Comparison of ENCODE assay signal across 8 mouse cellular contexts in genomic region chr1:132139416-132139864, GRCm38 (mm10). TPM values are rescaled to one million over a fixed set of nuclear protein-coding genes. Genes with fewer than 3 reads are reported as not detected.
A peak's percentile ranks its signal among the peaks of the same experiment; 100 is the strongest.
DNase-seq lines count a peak whose midpoint lies in the region; ATAC-seq lines count a peak whose summit lies in the region.

Cdk18 (minus strand) TSS chr1:132139684.

- H3K9ac ChIP-seq in lung, embryonic 15.5 days, result peak within 1 kb of the TSS; percentile 62

- peaks cover 48% of the 10 kb centered on the region for H3K27me3 ChIP-seq in forebrain, embryonic 10.5 days (ENCODE audit: poor library complexity, severe bottlenecking)
- no peaks in the 10 kb centered on the region for H3K27me3 ChIP-seq in lung, embryonic 15.5 days

- peak; percentile 78 for ATAC-seq in lung, embryonic 15.5 days (ENCODE audit: borderline replicate concordance, extremely low read depth, low FRiP score, low TSS enrichment)
- no peak for ATAC-seq in erythroid progenitor cell, adult 5-6 weeks (replicated peaks; ENCODE audit: low FRiP score, poor library complexity, severe bottlenecking)

- peak within 1 kb of the TSS; percentile 70 for H3K4me3 ChIP-seq in forebrain, embryonic 10.5 days
- H3K4me3 ChIP-seq in lung, embryonic 15.5 days, result peak within 1 kb of the TSS; percentile 62

- H3K9me3 ChIP-seq in forebrain, embryonic 10.5 days, result no peaks in the 10 kb centered on the region
- no peaks in the 10 kb centered on the region for H3K9me3 ChIP-seq in lung, embryonic 15.5 days

- DNase-seq in MEL-GATA-1-ER (ENCODE audit: extremely low read depth, low read depth), result peak; percentile 79
- DNase-seq in adrenal gland, postnatal 36 days, result peak; percentile 86 to 89
- peak; percentile 72 for DNase-seq in forebrain, embryonic 10.5 days (ENCODE audit: extremely low spot score, low spot score)
- DNase-seq in heart, postnatal 25 days (ENCODE audit: low spot score), result peak; percentile 62
- DNase-seq in layer of hippocampus, adult 18-20 months (ENCODE audit: low spot score in 2 of 2), result peak; percentile 44 to 51
- peak; percentile 68 for DNase-seq in ovary, postnatal 36 days (ENCODE audit: low spot score)

- H3K4me2 ChIP-seq in lung, embryonic 15.5 days, result peak within 1 kb of the TSS; percentile 94

- intact Hi-C loops in heart, postnatal 25 days (cut with DNase I), result no loop called here

- H3K36me3 ChIP-seq in forebrain, embryonic 10.5 days (replicated peaks), result no peaks in the 10 kb centered on the region
- H3K36me3 ChIP-seq in lung, embryonic 15.5 days, result no peaks in the 10 kb centered on the region

- peaks cover 58% of the 10 kb centered on the region for H3K4me1 ChIP-seq in forebrain, embryonic 10.5 days
- H3K4me1 ChIP-seq in lung, embryonic 15.5 days, result peaks cover 18% of the 10 kb centered on the region

- peak within 1 kb of the TSS; percentile 81 for H3K27ac ChIP-seq in forebrain, embryonic 10.5 days
- peak within 1 kb of the TSS; percentile 62 for H3K27ac ChIP-seq in lung, embryonic 15.5 days

- WGBS in forebrain, embryonic 10.5 days, result under 1% methylated on average over 30 of the region's 30 CpGs
- WGBS in lung, embryonic 15.5 days, result under 1% methylated on average over 27 of the region's 30 CpGs

RNA-seq across cellular contexts. Expression of gene Cdk18, which starts in this region (rescaled TPM):
- 10 to 100 TPM; 14.2 to 21.2 TPM for total RNA-seq in adrenal gland, postnatal 36 days (2021)
- polyA plus RNA-seq in forebrain, embryonic 10.5 days (2016; fragmentation: Nextera tagmentation; extraction: Ambion mirVana), result 1.4 and 1.5 TPM in 2 replicates
- 10 to 100 TPM; 10.9 to 12.0 TPM for total RNA-seq in heart, postnatal 25 days (2021)
- 10 to 100 TPM; 21.7 to 29.2 TPM for total RNA-seq in layer of hippocampus, adult 18-20 months (2021)
- polyA plus RNA-seq in lung, embryonic 15.5 days (2015; fragmentation: Nextera tagmentation; extraction: Ambion mirVana), result 6.5 and 7.7 TPM in 2 replicates
- not detected in 2 replicates for total RNA-seq in erythroid progenitor cell, adult 5-6 weeks (2015; ENCODE audit: low replicate concordance)
- 0.13 TPM in 1 of 2 replicates, not detected in the other for total RNA-seq in erythroid progenitor cell, adult 5-6 weeks (2017; ENCODE audit: low replicate concordance)

Comparison
In these comparisons a context has a peak if more than half of its experiments do, and no peak if none do; other contexts are left out.
1. RNA of gene Cdk18 (total RNA-seq): 21.7 to 29.2 TPM in layer of hippocampus, adult 18-20 months, 14.2 to 21.2 TPM in adrenal gland, postnatal 36 days and 10.9 to 12.0 TPM in heart, postnatal 25 days; 0.13 TPM in erythroid progenitor cell, adult 5-6 weeks; every median in the first group is over 10 times any median in the second.
2. Peak in every context shown above with its lines, with median percentiles within 50 percentile points of each other: DNase-seq.